Mouse (Mus musculus) testis, adult 2 months (tissue): ENCODE data around the gene Fsd1. TPM values are rescaled to one million over a fixed set of nuclear protein-coding genes. Genes with fewer than 3 reads are reported as not detected.

Experiments
- H3K27ac ChIP-seq: fragments of 200-500 bp; 2 replicates; pipeline ENCODE4 v1.5.1; 2012; ENCODE audit warnings: low read depth, low read length; ENCODE audit not compliant: control insufficient read depth, insufficient read depth
- H3K27me3 ChIP-seq: fragments of 200-500 bp; 2 replicates; pipeline ENCODE4 v1.6.1; 2012; ENCODE audit warnings: mild to moderate bottlenecking, low read length, moderate library complexity; ENCODE audit not compliant: control insufficient read depth, insufficient read depth
- H3K36me3 ChIP-seq: fragments of 200-500 bp; 2 replicates; pipeline ENCODE4 v1.6.1; 2012; ENCODE audit warnings: mild to moderate bottlenecking, low read length; ENCODE audit not compliant: control insufficient read depth, insufficient read depth
- H3K4me1 ChIP-seq: fragments of 200-500 bp; 2 replicates; pipeline ENCODE4 v1.6.1; 2012; ENCODE audit warnings: low read length; ENCODE audit not compliant: control insufficient read depth, insufficient read depth
- H3K4me3 ChIP-seq: fragments of 200-500 bp; 2 replicates; pipeline ENCODE4 v1.5.1; 2012; ENCODE audit warnings: low read depth, mild to moderate bottlenecking, low read length, moderate library complexity, mixed read lengths; ENCODE audit not compliant: control insufficient read depth
- CTCF ChIP-seq: fragments of 200-500 bp; IDR thresholded peaks from 2 replicates; pipeline ENCODE4 v1.5.1; 2012; ENCODE audit warnings: low read depth, mild to moderate bottlenecking, inconsistent platforms, low read length, moderate library complexity; ENCODE audit not compliant: control insufficient read depth, insufficient read depth, insufficient replicate concordance
- POLR2A ChIP-seq: fragments of 200-500 bp; IDR thresholded peaks from 2 replicates; pipeline ENCODE4 v1.6.1; 2012; ENCODE audit warnings: low read depth, mild to moderate bottlenecking, inconsistent platforms, low read length, moderate library complexity; ENCODE audit not compliant: control insufficient read depth
- polyA plus RNA-seq: library from polyadenylated mRNA; depleted of rRNA; stranded (reverse); fragments of >200 nt; gene quantifications from 2 replicates; pipeline ENCODE4 v1.2.3, GENCODE M21; 2012

Fsd1 gene
- polyA plus RNA-seq, 1 experiment, result 2.4 TPM

DNA sequence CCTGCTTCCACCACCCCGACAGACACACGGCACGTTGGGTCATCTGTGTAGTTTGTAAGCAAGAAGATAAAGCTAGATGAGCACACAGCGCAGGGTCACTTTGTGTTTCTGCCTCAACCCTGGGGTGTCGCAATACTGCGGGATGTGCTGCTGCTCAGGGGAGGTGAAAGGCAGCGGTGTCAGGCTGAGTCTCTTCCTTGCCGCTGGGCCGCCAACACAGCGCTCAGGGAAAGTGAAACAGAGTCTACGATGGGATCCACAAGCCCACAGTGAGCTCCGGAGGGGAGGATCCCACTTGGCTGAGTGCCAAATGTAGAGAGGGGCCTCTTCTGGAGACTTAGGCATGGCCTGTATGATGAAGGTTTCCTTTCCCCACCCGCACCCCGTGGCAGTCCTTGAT is 23.1 kb upstream of the Fsd1 start:
- no peak overlapping the region for H3K4me3 ChIP-seq
- no peak overlapping the region for H3K27ac ChIP-seq
- peaks cover 7% of the 10 kb centered on the region for H3K4me1 ChIP-seq
- no peaks in the 10 kb centered on the region for H3K27me3 ChIP-seq
- TF ChIP-seq POLR2A (no peak), CTCF (no peak)
- H3K36me3 ChIP-seq, result no peaks in the 10 kb centered on the region

DNA sequence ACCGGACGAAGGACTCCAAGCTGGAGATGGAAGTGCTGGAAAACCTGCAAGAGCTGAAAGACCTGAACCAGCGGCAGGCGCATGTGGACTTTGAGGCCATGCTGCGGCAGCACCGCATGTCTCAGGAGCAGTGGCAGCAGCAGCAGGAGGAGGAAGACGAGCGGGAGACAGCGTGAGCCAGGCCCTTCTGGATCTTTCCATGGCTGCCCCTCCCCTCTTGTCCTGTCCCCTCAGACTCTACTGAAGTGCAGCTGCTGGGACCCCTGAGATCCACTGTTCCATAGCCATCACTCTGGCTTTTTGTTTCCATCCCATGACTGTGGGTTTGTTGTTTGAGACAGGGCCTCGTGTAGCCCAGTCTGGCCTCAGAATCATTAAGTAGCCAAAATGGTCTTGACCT is 21.8 kb upstream of the Fsd1 start:
- Histone ChIP-seq H3K4me3 (no peak overlapping the region), H3K27me3 (no peaks in the 10 kb centered on the region), H3K4me1 (peaks cover 3% of the 10 kb centered on the region), H3K36me3 (no peaks in the 10 kb centered on the region), H3K27ac (no peak overlapping the region)
- TF ChIP-seq POLR2A (no peak), CTCF (no peak)

DNA sequence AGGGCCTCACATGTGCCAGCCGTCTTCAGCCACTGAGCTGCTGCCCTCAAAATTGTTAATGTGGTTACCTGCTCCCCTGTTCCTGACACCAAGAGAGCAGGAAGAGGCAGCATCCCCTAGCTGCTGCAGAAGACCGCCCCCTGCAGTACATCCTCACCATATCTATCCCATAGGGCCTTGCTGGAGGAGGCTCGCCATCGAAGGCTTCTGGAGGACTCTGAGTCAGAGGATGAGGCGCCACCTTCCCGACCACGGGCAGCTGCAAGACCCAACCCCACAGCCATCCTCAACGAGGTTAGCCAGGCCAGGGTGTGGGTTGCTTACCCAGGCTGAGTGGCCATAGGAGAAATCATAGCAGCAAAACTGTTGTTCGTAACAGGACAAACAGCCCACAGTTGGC is 21.3 kb upstream of the Fsd1 start:
- TF ChIP-seq CTCF (no peak), POLR2A (no peak)
- Histone ChIP-seq H3K27ac (no peak overlapping the region), H3K36me3 (no peaks in the 10 kb centered on the region), H3K4me3 (no peak overlapping the region), H3K4me1 (peaks cover 1% of the 10 kb centered on the region), H3K27me3 (no peaks in the 10 kb centered on the region)

DNA sequence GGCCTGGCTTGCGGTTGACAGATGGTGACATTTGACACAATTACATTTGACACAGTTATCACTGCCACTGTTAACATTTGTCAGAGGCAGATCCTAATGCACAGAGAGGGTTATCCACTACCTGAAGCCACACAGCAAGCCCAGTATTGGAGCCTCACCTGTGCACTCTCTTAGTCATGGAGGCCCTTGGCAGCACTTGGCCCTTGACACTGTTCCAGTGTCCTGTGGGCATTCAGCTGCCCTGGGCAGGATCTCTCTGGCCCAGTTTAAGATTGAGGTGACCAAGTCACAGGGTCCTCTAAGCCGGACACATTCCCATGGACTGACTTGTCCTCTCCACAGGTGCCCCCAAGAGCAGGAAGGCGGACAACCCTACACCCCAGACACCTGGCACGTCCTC is 19.1 kb upstream of the Fsd1 start:
- peaks cover 14% of the 10 kb centered on the region for H3K4me1 ChIP-seq
- H3K27ac ChIP-seq, result no peak overlapping the region
- H3K4me3 ChIP-seq, result no peak overlapping the region
- no peaks in the 10 kb centered on the region for H3K36me3 ChIP-seq
- no peaks in the 10 kb centered on the region for H3K27me3 ChIP-seq
- TF ChIP-seq CTCF (no peak), POLR2A (no peak)

DNA sequence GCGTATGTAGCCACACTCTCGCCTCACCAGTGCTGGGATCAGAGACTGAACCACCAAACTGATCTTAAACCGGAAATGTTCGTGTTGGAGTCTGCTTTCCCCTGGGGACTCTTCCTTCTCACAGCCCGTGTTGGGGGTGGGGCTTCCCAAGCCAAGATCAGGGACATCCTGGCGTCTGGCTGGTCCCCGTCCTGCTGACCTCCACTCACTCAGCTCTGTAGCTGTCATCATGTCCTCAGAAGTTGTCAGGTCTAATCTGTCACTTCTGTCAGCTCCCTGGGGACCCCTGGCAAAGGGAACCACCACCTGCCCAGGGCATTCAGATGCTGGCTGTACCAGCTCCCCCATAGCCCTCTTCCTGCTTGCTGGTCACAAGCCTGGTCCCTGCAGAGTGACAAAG is 18.1 kb upstream of the Fsd1 start:
- Histone ChIP-seq H3K27me3 (no peaks in the 10 kb centered on the region), H3K4me3 (no peak overlapping the region), H3K4me1 (peaks cover 14% of the 10 kb centered on the region), H3K27ac (no peak overlapping the region), H3K36me3 (no peaks in the 10 kb centered on the region)
- TF ChIP-seq CTCF (no peak), POLR2A (no peak)

DNA sequence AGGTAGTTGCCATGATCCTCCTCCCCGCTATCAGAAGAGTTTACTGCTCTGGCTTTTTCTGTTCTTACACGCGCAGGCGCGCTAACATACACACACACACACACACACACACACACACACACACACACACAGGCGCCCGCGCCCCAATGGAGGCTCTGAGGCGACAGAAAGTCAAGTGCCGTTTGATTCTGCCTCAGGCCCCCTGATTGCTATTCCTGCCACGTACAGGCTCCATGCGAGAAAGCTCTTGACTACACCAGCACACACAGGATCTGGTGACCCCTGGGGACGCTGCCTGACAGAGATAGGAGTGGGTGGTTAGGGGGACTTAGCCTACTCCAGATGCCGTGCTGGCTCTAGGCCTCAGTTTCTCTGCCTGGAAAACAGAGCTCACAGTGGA is 16.7 kb upstream of the Fsd1 start:
- no peak overlapping the region for H3K27ac ChIP-seq
- H3K27me3 ChIP-seq, result no peaks in the 10 kb centered on the region
- peaks cover 14% of the 10 kb centered on the region for H3K4me1 ChIP-seq
- TF ChIP-seq POLR2A, result no peak
- TF ChIP-seq CTCF, result no peak
- no peaks in the 10 kb centered on the region for H3K36me3 ChIP-seq
- H3K4me3 ChIP-seq, result no peak overlapping the region

DNA sequence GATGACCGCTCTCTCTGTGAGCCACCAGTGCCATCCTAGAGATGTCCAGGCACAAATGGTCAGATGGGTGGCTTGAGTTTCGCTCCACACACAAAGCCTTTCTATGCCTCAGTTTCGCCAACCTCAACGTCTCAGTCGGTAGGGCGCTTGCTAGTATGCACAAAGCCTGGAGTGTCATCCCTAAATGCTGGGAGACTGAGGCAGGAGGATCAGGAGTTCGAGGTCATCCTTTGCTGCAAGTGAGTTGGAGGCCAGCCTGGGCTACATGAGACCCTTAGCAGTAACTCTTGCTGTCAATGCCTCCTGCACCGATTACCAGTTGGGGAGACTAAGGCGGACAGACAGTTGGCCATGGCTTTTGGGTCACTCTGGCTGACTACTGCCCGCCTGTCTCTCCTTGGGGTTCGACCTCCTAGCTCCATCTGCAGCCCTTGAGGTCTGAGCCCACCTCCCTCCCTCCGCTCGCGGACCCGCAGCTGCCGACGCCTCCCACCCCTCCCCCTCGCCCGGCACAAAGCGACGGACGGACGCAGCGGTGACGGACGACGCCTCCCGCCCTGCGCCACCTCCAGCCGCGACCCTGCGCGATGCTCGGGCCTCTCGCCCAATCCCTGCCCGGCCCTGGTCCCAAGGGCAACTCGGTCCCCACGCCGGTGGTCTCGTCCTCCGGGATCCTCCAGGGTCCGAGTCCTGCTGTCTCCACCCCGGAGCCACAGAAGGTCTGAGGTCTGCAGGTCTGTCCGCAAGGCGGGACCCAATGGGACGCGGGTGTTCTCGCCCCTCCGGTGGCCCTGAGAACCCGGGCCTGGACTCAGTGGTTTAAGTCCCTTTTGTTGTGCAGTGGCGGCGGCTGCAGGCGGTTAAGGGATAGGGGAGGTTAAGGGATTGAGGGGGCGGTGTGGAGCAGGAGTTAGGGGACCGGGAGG is 16.1 kb upstream of the Fsd1 start, which contains the start of gene Shd:
Gene Shd, plus strand, starts transcription at position 502 of the 926 bp plus-strand sequence.
- Histone ChIP-seq H3K4me1 (peaks cover 14% of the 10 kb centered on the region), H3K36me3 (no peaks in the 10 kb centered on the region), H3K27ac (no peak within 1 kb of the TSS), H3K27me3 (no peaks in the 10 kb centered on the region), H3K4me3 (peak within 1 kb of the TSS; percentile 61)
- TF ChIP-seq CTCF (no peak), POLR2A (no peak)

DNA sequence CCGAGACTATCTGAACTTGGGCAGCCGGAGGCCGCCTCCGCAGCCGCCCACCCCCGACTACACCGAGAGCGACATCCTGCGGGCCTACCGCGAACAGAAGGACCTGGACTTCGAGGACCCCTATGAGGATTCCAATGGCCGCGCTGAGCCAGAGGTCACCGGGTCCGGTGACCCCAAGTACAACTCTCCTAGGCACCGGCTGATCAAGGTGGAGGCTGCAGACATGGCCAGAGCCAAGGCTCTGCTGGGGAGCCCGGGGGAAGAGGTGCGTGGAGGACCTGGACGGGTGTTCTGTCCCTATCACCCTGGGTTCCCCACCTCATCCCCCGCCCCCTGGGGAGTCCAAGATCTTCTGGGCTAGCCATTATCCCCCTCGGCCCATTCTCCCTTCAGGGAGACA is 14.9 kb upstream of the Fsd1 start:
- H3K36me3 ChIP-seq, result no peaks in the 10 kb centered on the region
- TF ChIP-seq CTCF (no peak), POLR2A (no peak)
- H3K27me3 ChIP-seq, result no peaks in the 10 kb centered on the region
- no peak overlapping the region for H3K27ac ChIP-seq
- H3K4me3 ChIP-seq, result no peak overlapping the region
- H3K4me1 ChIP-seq, result peaks cover 14% of the 10 kb centered on the region
